Mouse (Mus musculus): Measurements from ENCODE around the gene Gmeb2.

DNA sequence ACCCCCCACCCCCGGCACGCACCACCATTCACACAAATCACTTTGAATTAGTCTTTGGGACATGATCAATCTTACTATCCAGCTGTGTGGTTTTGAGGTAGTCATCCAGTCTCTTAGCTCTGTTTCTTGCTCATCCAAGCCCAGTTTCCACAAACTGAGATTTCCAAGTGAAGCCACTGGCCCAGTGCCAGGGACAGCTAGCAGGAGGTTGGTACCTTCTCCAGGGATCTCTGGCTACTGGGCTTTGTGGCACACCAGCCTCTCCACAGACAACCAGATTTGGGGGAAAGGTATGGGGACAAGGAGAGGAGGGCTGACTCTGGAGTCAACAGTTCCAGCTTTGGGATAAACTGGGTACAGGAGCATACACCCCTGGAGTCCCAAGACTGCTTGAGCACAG, 67.5 kb downstream of the Gmeb2 start:
- TF ChIP-seq POLR2A (IDR thresholded peaks at IDR 0.05; ENCODE audit: extremely low read depth, insufficient read depth, low read length): no peak
- TF ChIP-seq CTCF (IDR thresholded peaks at IDR 0.05; ENCODE audit: low read depth, low read length): no peak

Measured in liver, adult 2 months (tissue).